Mouse (Mus musculus) stomach, embryonic 16.5 days (tissue): ENCODE data around the gene Aldh1a2. TPM values are rescaled to one million over a fixed set of nuclear protein-coding genes. Genes with fewer than 3 reads are reported as not detected.

Experiments used
- ATAC-seq: fragments of 200-750 bp; cut with Nextera tagmentation; 2 replicates; pipeline ENCODE4 v1.8.0; 2017; ENCODE audit warnings: moderate number of reproducible peaks, moderate TSS enrichment; ENCODE audit not compliant: insufficient read depth, low FRiP score
- H3K27ac ChIP-seq: fragments of 300-500 bp; sonication (generic); 2 replicates; pipeline ENCODE4 v1.5.1; 2014; ENCODE audit warnings: low read length
- H3K27me3 ChIP-seq: fragments of 300-500 bp; sonication (generic); 2 replicates; pipeline ENCODE4 v1.6.1; 2014; ENCODE audit warnings: low read length, control low read depth, mixed read lengths; ENCODE audit not compliant: control insufficient read depth, insufficient read depth
- H3K36me3 ChIP-seq: fragments of 300-500 bp; sonication (generic); 2 replicates; pipeline ENCODE4 v1.6.1; 2014; ENCODE audit warnings: low read length; ENCODE audit not compliant: control insufficient read depth, insufficient read depth
- H3K4me1 ChIP-seq: fragments of 300-500 bp; sonication (generic); 2 replicates; pipeline ENCODE4 v1.6.1; 2014; ENCODE audit warnings: low read length, control low read depth, mixed read lengths; ENCODE audit not compliant: control insufficient read depth, insufficient read depth
- H3K4me2 ChIP-seq: fragments of 300-500 bp; sonication (generic); 2 replicates; pipeline ENCODE4 v1.6.1; 2014; ENCODE audit warnings: low read depth, low read length, mixed read lengths
- H3K4me3 ChIP-seq: fragments of 300-500 bp; sonication (generic); replicated peaks from 2 replicates; pipeline ENCODE4 v1.5.1; 2014; ENCODE audit warnings: mild to moderate bottlenecking, low read length
- H3K9ac ChIP-seq: fragments of 300-500 bp; sonication (generic); 2 replicates; pipeline ENCODE4 v1.6.1; 2014; ENCODE audit warnings: low read length
- H3K9me3 ChIP-seq: fragments of 300-500 bp; sonication (generic); replicated peaks from 2 replicates; pipeline ENCODE4 v1.6.1; 2016; ENCODE audit warnings: low read length, control low read depth; ENCODE audit not compliant: control insufficient read depth
- WGBS: fragments of 180-500 bp; shearing (Covaris S2); extraction: QIAGEN DNeasy Blood & Tissue Kit; methylation state at CpG from one replicate; pipeline ENCODE4 v1.1.7; 2014; 5-methylcytosine and 5-hydroxymethylcytosine counted together
- polyA plus RNA-seq: library from polyadenylated mRNA; unstranded; fragments of >200 nt; fragmentation: Nextera tagmentation; extraction: Ambion mirVana; gene quantifications from 2 replicates; pipeline ENCODE4 v1.2.1, GENCODE M21; 2015

The Aldh1a2 gene
- 91.0 and 104 TPM in 2 replicates for polyA plus RNA-seq

GRCm38 (mm10) chr9:71215248-71216035 is at the start of gene Aldh1a2:
Gene Aldh1a2 (plus strand): TSS chr9:71215789.
- H3K4me1 ChIP-seq: peaks cover 4% of the 10 kb centered on the region
- H3K9ac ChIP-seq: peak within 1 kb of the TSS; percentile 72
- H3K36me3 ChIP-seq: no peaks in the 10 kb centered on the region
- no peaks in the 10 kb centered on the region for H3K9me3 ChIP-seq
- peak; percentile 90; the same call in 1 of the 2 replicates for ATAC-seq
- H3K4me2 ChIP-seq: peak within 1 kb of the TSS; percentile 63
- H3K4me3 ChIP-seq: peak within 1 kb of the TSS; percentile 56
- no peak within 1 kb of the TSS; the same call in 1 of the 2 replicates for H3K27ac ChIP-seq
- under 1% methylated on average over 75 of the region's 97 CpGs for WGBS
- H3K27me3 ChIP-seq: peaks cover 26% of the 10 kb centered on the region

- Histone ChIP-seq H3K4me1 (peaks cover 11% of the 10 kb centered on the region), H3K4me2 (no peak overlapping the region), H3K27ac (no peak overlapping the region), H3K36me3 (no peaks in the 10 kb centered on the region), H3K27me3 (no peaks in the 10 kb centered on the region), H3K4me3 (no peak overlapping the region), H3K9me3 (no peaks in the 10 kb centered on the region), H3K9ac (no peak overlapping the region)
- 84% methylated on average over 5 of the region's 5 CpGs for WGBS
- peak; percentile 59; the same call in 1 of the 2 replicates for ATAC-seq
Measured at GRCm38 (mm10) chr9:71166019-71166705, 49.4 kb upstream of the Aldh1a2 start.

- H3K4me1 ChIP-seq: peaks cover 11% of the 10 kb centered on the region
- H3K27ac ChIP-seq: no peak overlapping the region
- H3K9ac ChIP-seq: no peak overlapping the region
- H3K4me2 ChIP-seq: no peak overlapping the region
- H3K9me3 ChIP-seq: no peaks in the 10 kb centered on the region
- H3K27me3 ChIP-seq: no peaks in the 10 kb centered on the region
- WGBS: 54% methylated on average over 5 of the region's 5 CpGs
- ATAC-seq: no peak
- no peaks in the 10 kb centered on the region for H3K36me3 ChIP-seq
- no peak overlapping the region for H3K4me3 ChIP-seq
Measured at GRCm38 (mm10) chr9:71166871-71167465, 48.6 kb upstream of the Aldh1a2 start.

DNA sequence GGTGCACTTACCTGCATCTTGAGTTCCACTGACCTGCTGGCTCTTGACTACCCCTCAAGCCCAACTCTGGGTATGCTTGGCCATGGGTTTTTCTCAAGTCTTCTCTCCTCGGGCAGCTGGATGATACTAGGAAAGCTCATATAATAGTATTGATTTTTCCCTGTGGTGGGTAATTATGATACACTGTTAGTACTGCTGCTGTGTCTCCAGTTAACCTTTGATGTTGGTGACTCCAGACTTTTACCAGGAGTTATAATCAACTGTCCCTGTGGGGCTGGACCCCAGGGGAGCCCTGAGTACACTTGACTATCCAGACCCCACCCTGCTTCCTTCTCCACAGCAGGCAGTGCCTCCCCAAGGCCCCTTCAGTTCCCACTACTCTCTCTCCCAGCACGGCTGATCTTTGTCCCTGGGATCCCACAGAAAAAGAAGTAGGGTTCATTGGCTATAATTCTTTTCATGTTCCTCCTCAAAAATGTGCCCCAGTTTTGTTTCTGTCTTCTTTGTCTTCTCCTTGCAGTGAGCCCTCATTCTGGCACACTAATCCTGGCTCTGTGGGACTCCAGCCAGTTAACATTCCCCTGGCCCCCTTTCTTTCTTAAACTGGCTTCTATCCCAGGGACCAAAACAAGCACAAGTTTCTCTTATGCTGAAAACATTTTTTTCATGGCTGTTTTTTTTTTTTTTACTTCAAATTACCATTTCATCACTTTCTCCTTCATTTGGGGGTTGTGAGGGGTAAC is 47.9 kb upstream of the Aldh1a2 start:
- Histone ChIP-seq H3K27me3 (no peaks in the 10 kb centered on the region), H3K9ac (no peak overlapping the region), H3K4me3 (no peak overlapping the region), H3K9me3 (no peaks in the 10 kb centered on the region), H3K4me2 (no peak overlapping the region), H3K36me3 (no peaks in the 10 kb centered on the region), H3K27ac (no peak overlapping the region), H3K4me1 (peaks cover 11% of the 10 kb centered on the region)
- no peak for ATAC-seq
- 43% methylated on average over 2 of the region's 2 CpGs for WGBS

- 44% methylated on average over 12 of the region's 12 CpGs for WGBS
- H3K4me2 ChIP-seq: peak within 1 kb of the TSS; percentile 25; the same call in 1 of the 2 replicates
Measured at GRCm38 (mm10) chr9:71168511-71168910, 47.1 kb upstream of the Aldh1a2 start, which contains the start of gene Aqp9. Gene Aqp9 (minus strand): TSS chr9:71168682.

GRCm38 (mm10) chr9:71173533-71173932 is 42.1 kb upstream of the Aldh1a2 start:
- H3K4me2 ChIP-seq: no peak overlapping the region
- H3K9ac ChIP-seq: no peak overlapping the region
- H3K9me3 ChIP-seq: no peaks in the 10 kb centered on the region
- peaks cover 2% of the 10 kb centered on the region; the same call in 1 of the 2 replicates for H3K4me1 ChIP-seq
- ATAC-seq: no peak
- H3K27me3 ChIP-seq: no peaks in the 10 kb centered on the region
- no peak overlapping the region for H3K27ac ChIP-seq
- WGBS: 52% methylated on average over 9 of the region's 9 CpGs
- no peak overlapping the region for H3K4me3 ChIP-seq
- no peaks in the 10 kb centered on the region for H3K36me3 ChIP-seq

More at GRCm38 (mm10) chr9:71168511-71168910, 47.1 kb upstream of the Aldh1a2 start, which contains the start of gene Aqp9:
- Histone ChIP-seq H3K27me3 (no peaks in the 10 kb centered on the region), H3K9me3 (no peaks in the 10 kb centered on the region), H3K27ac (no peak within 1 kb of the TSS), H3K9ac (no peak within 1 kb of the TSS), H3K4me3 (no peak within 1 kb of the TSS), H3K4me1 (peaks cover 11% of the 10 kb centered on the region), H3K36me3 (no peaks in the 10 kb centered on the region)
- ATAC-seq: no peak

DNA sequence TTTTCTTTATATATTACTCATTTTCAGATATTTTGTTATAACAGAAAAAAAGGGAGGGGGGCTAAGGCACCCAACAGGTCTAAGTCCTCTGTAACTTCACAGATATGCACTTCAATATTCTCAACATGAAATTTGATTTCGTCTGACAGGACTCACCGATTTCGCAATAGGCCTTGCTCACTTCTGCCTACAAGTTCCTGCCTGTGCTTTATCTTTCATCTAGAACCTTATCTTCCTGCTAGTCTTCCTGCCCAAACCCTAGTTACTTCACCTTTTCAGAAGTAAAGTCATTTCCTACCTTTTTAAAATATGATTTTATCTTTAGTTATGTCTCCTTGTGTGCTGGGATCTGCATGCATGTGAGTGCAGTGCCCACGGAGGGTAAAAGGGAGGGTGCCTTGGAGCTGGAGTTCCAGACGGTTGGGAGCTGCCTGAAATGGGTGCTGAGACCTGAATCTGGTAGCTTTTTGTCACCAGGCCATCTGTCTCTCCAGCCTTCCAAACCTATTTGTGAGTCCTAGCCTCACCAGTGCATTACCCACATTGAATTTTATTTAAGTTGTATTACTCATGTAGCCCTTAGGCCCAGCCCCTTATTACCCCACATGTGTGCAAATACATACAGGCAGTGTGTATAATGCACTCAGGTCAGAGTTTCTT is 41.1 kb upstream of the Aldh1a2 start:
- no peak overlapping the region for H3K27ac ChIP-seq
- H3K9ac ChIP-seq: no peak overlapping the region
- H3K27me3 ChIP-seq: no peaks in the 10 kb centered on the region
- no peaks in the 10 kb centered on the region for H3K9me3 ChIP-seq
- no peaks in the 10 kb centered on the region for H3K4me1 ChIP-seq
- H3K4me2 ChIP-seq: no peak overlapping the region
- H3K36me3 ChIP-seq: no peaks in the 10 kb centered on the region
- ATAC-seq: no peak
- 73% methylated on average over 5 of the region's 5 CpGs for WGBS
- no peak overlapping the region for H3K4me3 ChIP-seq

GRCm38 (mm10) chr9:71175686-71176085 is 39.9 kb upstream of the Aldh1a2 start:
- H3K27me3 ChIP-seq: no peaks in the 10 kb centered on the region
- no peaks in the 10 kb centered on the region for H3K9me3 ChIP-seq
- no peak for ATAC-seq
- H3K36me3 ChIP-seq: no peaks in the 10 kb centered on the region
- H3K27ac ChIP-seq: no peak overlapping the region
- H3K4me3 ChIP-seq: no peak overlapping the region
- H3K9ac ChIP-seq: no peak overlapping the region
- WGBS: 62% methylated on average over 1 of the region's 1 CpGs
- H3K4me2 ChIP-seq: no peak overlapping the region
- no peaks in the 10 kb centered on the region for H3K4me1 ChIP-seq
